Mouse (Mus musculus) fat pad, adult 2 months (tissue): Measurements from ENCODE around the gene Gm5767.

Experiments used
- DNase-seq: peaks from one replicate; pipeline ENCODE4 v3.0.0-alpha.2; 2011; ENCODE audit warnings: low read depth, low spot score; ENCODE audit errors: extremely low read depth

Gm5767 gene

GRCm38 (mm10) chr16:8680470-8680869, at the start of gene Gm5767:
Gene Gm5767 (plus strand): TSS chr16:8680770.
- DNase-seq, result no peak

GRCm38 (mm10) chr16:8631428-8631827, 49.1 kb upstream of the Gm5767 start:
- no peak for DNase-seq

GRCm38 (mm10) chr16:8636867-8637216, 43.7 kb upstream of the Gm5767 start:
- DNase-seq, result no peak

- DNase-seq, result peak; percentile 74
These were observed 43.1 kb upstream of the Gm5767 start, which contains the start of the genes Pmm2 and Tmem186 for GRCm38 (mm10) chr16:8637217-8638051. Gene Pmm2 (plus strand): TSS chr16:8637674. Gene Tmem186 (minus strand): TSS chr16:8637712.

GRCm38 (mm10) chr16:8638131-8638530, 42.4 kb upstream of the Gm5767 start:
- DNase-seq, result no peak

GRCm38 (mm10) chr16:8639466-8640191, 40.9 kb upstream of the Gm5767 start:
- no peak for DNase-seq

- DNase-seq, result no peak
These were observed 36.7 kb upstream of the Gm5767 start for GRCm38 (mm10) chr16:8643855-8644254.

- DNase-seq, result no peak
These were observed 35.0 kb upstream of the Gm5767 start for GRCm38 (mm10) chr16:8645546-8645945.

GRCm38 (mm10) chr16:8650007-8650406, 30.6 kb upstream of the Gm5767 start:
- no peak for DNase-seq

GRCm38 (mm10) chr16:8655108-8655507, 25.5 kb upstream of the Gm5767 start:
- DNase-seq, result no peak

- DNase-seq, result no peak
These were observed 25.0 kb upstream of the Gm5767 start for GRCm38 (mm10) chr16:8655599-8655998.

- DNase-seq, result no peak
These were observed 24.3 kb upstream of the Gm5767 start for GRCm38 (mm10) chr16:8656256-8656655.

GRCm38 (mm10) chr16:8658349-8658748, 22.2 kb upstream of the Gm5767 start:
- no peak for DNase-seq

- no peak for DNase-seq
These were observed 21.8 kb upstream of the Gm5767 start for GRCm38 (mm10) chr16:8658764-8659163.

GRCm38 (mm10) chr16:8663022-8663421, 17.5 kb upstream of the Gm5767 start:
- no peak for DNase-seq

- DNase-seq, result no peak
These were observed 16.7 kb upstream of the Gm5767 start for GRCm38 (mm10) chr16:8663606-8664539.

- no peak for DNase-seq
These were observed 15.2 kb upstream of the Gm5767 start for GRCm38 (mm10) chr16:8665367-8665766.

- DNase-seq, result no peak
These were observed 14.1 kb upstream of the Gm5767 start for GRCm38 (mm10) chr16:8666452-8666851.

GRCm38 (mm10) chr16:8667261-8667660, 13.3 kb upstream of the Gm5767 start:
- DNase-seq, result no peak

GRCm38 (mm10) chr16:8667814-8668213, 12.8 kb upstream of the Gm5767 start:
- no peak for DNase-seq

GRCm38 (mm10) chr16:8668386-8668785, 12.2 kb upstream of the Gm5767 start:
- no peak for DNase-seq
